Mouse (Mus musculus) CH12.LX (cell line): ENCODE results near the gene Zfp978. TPM values are rescaled to one million over a fixed set of nuclear protein-coding genes. Genes with fewer than 3 reads are reported as not detected.
"Not testable (repeated sequence)": the region's sequence is repeated elsewhere in the genome, so short reads cannot be mapped to it uniquely, and the experiment has no call there.

ENCODE experiments used
- DNase-seq: peaks from one replicate; pipeline ENCODE4 v3.0.0-alpha.2; 2013; ENCODE audit errors: extremely low read depth
- H3K27ac ChIP-seq: 2 replicates; pipeline ENCODE4 v1.5.1; 2012; ENCODE audit warnings: low read depth, mild to moderate bottlenecking, control low read depth, moderate library complexity; ENCODE audit not compliant: insufficient read depth
- H3K27me3 ChIP-seq: replicated peaks from 2 replicates; pipeline ENCODE3; 2012; ENCODE audit warnings: inconsistent platforms
- H3K36me3 ChIP-seq, 2 experiments: replicated peaks in 1 of 2; 2 replicates each; pipeline versions ENCODE3 to v1.6.1; 2012; ENCODE audit warnings: inconsistent platforms in 1 of 2, low read length in 1 of 2, mild to moderate bottlenecking in 1 of 2, mixed read lengths in 1 of 2, moderate library complexity in 1 of 2; ENCODE audit not compliant: control insufficient read depth in 1 of 2, insufficient read depth in 1 of 2
- H3K4me1 ChIP-seq, 2 experiments: 2 replicates each; pipeline ENCODE4 v1.6.1; 2012; ENCODE audit warnings: inconsistent platforms in 1 of 2, moderate library complexity in 1 of 2; ENCODE audit not compliant: insufficient read depth in 2 of 2, control insufficient read depth in 1 of 2
- H3K4me2 ChIP-seq: 2 replicates; pipeline ENCODE4 v1.6.1; 2012; ENCODE audit warnings: low read depth, mild to moderate bottlenecking, control low read depth; ENCODE audit not compliant: poor library complexity, insufficient read depth, severe bottlenecking
- H3K4me3 ChIP-seq, 3 experiments: fragments of 150-350 bp in 1 of 3; sonication (generic) in 1 of 3; replicated peaks in 1 of 3; 2 replicates each; pipeline versions ENCODE3 to v1.5.1; 2011 to 2012; ENCODE audit warnings: low read depth in 2 of 3, low read length in 2 of 3, mild to moderate bottlenecking in 2 of 3, moderate library complexity in 2 of 3, control low read depth in 1 of 3, improper control_type of control experiment in 1 of 3, inconsistent platforms in 1 of 3, mixed read lengths in 1 of 3; ENCODE audit not compliant: poor library complexity in 1 of 3
- H3K79me2 ChIP-seq: replicated peaks from 2 replicates; pipeline ENCODE4 v1.6.1; 2012; ENCODE audit warnings: mild to moderate bottlenecking, moderate library complexity; ENCODE audit not compliant: control insufficient read depth, poor library complexity, insufficient read depth, severe bottlenecking; ENCODE audit errors: extremely low read depth
- H3K9ac ChIP-seq: 2 replicates; pipeline ENCODE4 v1.6.1; 2012; ENCODE audit warnings: low read depth, mild to moderate bottlenecking, control low read depth, moderate library complexity; ENCODE audit not compliant: insufficient read depth
- H3K9me3 ChIP-seq: replicated peaks from 2 replicates; pipeline ENCODE3; 2012; ENCODE audit warnings: low read length, inconsistent platforms, mixed read lengths
- ETS1 ChIP-seq: conservative IDR thresholded peaks from 2 replicates; pipeline ENCODE4 v1.6.1; 2012; ENCODE audit warnings: low read depth, mild to moderate bottlenecking, inconsistent platforms, low read length, improper control_type of control experiment, moderate library complexity
- HCFC1 ChIP-seq: IDR thresholded peaks from 2 replicates; pipeline ENCODE4 v1.6.1; 2012; ENCODE audit warnings: low read depth, mild to moderate bottlenecking, inconsistent platforms, low read length, improper control_type of control experiment
- JUND ChIP-seq: conservative IDR thresholded peaks from 2 replicates; pipeline ENCODE4 v1.6.1; 2011; ENCODE audit warnings: low read depth, low read length, improper control_type of control experiment
- KAT2A ChIP-seq: IDR thresholded peaks from 2 replicates; pipeline ENCODE4 v1.6.1; 2012; ENCODE audit warnings: low read length, improper control_type of control experiment, inconsistent platforms; ENCODE audit not compliant: insufficient replicate concordance
- MEF2A ChIP-seq: IDR thresholded peaks from 2 replicates; pipeline ENCODE4 v1.6.1; 2014; ENCODE audit warnings: low read depth, mild to moderate bottlenecking, inconsistent platforms, low read length, improper control_type of control experiment, borderline replicate concordance
- PAX5 ChIP-seq: IDR thresholded peaks from 2 replicates; pipeline ENCODE4 v1.6.1; 2012; ENCODE audit warnings: low read length, inconsistent platforms, mixed read lengths
- SMC3 ChIP-seq: IDR thresholded peaks from 2 replicates; pipeline ENCODE4 v1.6.1; 2011; ENCODE audit warnings: low read depth, low read length, improper control_type of control experiment
- ZKSCAN1 ChIP-seq: IDR thresholded peaks from 2 replicates; pipeline ENCODE4 v1.6.1; 2012; ENCODE audit warnings: low read depth, inconsistent platforms, low read length, improper control_type of control experiment, borderline replicate concordance
- dilution Hi-C: fragments of 300-500 bp; cut with MboI; formaldehyde crosslinking; loops from 2 replicates; pipeline ENCODE4 v1.14.3; 2020; ENCODE audit warnings: low sequenced_read_pairs; ENCODE audit not compliant: extremely low pct_unique_long_range_greater_than_20kb, extremely low pct_ligation_motif_present
- in situ Hi-C: fragments of 300-500 bp; cut with MboI; formaldehyde crosslinking; loops from 3 replicates; pipeline ENCODE4 v1.14.3; 2019; ENCODE audit warnings: low sequenced_read_pairs, low pct_ligation_motif_present, low pct_unique_long_range_greater_than_20kb, mixed read lengths
- polyA plus RNA-seq: library from polyadenylated mRNA; unstranded; fragments of >175 nt; gene quantifications from 2 replicates; pipeline ENCODE4 v1.2.1, GENCODE M21; 2012; ENCODE audit warnings: low read depth; ENCODE audit not compliant: insufficient read length
- total RNA-seq, 2 experiments: library from RNA; depleted of rRNA; stranded (reverse); fragments of 300-350 nt in 1 of 2; fragments of >200 nt in 1 of 2; gene quantifications; 2 replicates each; pipeline ENCODE4 v1.2.3; 2012 to 2014

Gene Zfp978
- total and polyA plus RNA-seq, 3 experiments, result 0.72 TPM; not detected in 2

DNA sequence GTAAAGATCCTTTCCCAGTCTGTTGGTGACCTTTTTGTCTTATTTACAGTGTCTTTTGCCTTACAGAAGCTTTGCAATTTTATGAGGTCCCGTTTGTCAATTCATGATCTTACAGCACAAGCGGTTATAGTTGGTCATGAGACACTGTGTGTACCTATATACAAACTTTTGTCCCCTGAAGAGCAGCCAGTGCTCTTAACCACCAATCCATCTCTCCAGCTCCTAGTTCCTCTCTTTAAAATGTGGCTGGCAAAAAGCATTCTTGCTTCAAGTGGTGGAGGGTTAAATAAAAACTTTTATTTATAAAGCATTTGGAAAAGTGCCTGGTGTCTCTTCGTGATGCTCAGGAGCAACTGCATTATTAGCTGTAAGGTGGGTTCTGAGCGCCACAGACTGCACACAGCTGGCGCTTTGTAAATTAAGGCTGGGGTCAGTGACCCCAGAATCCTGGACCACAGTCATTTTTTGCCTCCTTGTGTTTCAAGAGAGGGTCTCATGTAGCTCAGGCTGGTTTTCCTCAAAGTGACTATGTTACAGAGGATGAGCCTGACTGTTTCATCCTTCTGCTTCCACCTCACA, 23.0 kb upstream of the Zfp978 start:
- in situ Hi-C loops, result loop anchor here (25.0 kb wide), 1 partner anchor 1801 kb away; no protein-coding TSS in a partner anchor
- TF ChIP-seq MEF2A (no peak), HCFC1 (no peak), JUND (no peak), SMC3 (no peak), KAT2A (no peak), ETS1 (no peak), ZKSCAN1 (no peak), PAX5 (no peak)
- TF ChIP-seq, all 38 proteins: peak for 0
- Histone ChIP-seq H3K36me3 (no peaks in the 10 kb centered on the region), H3K4me3 (no peak overlapping the region), H3K4me1 (no peaks in the 10 kb centered on the region), H3K27me3 (no peaks in the 10 kb centered on the region), H3K9me3 (peaks cover 27% of the 10 kb centered on the region), H3K79me2 (no peaks in the 10 kb centered on the region), H3K4me2 (no peak overlapping the region), H3K27ac (no peak overlapping the region), H3K9ac (no peak overlapping the region)
- dilution Hi-C loops, result no loop called here
- no peak for DNase-seq

DNA sequence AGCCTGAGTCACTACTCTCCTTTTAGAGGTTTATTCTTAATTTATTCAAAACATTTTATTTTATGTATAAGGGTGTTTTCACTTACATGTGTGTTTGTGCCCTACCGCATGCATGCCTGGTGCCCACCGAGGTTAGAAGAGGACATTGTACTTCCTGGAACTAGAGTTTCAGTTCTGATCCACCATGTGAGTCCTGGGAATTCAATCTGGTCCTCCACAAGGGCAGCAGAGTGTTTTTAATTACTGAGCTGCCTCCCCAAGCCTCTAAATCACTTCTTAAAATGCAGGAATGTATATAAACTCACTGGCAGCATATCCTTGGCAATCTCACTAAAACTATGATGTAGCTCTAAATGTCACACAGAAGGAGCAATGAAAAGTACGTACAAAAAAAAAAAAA, 22.4 kb upstream of the Zfp978 start:
- dilution Hi-C loops, H3K4me1 ChIP-seq: not testable (repeated sequence)

GRCm38 (mm10) chr4:147339601-147340219, 21.4 kb upstream of the Zfp978 start:
- H3K27ac ChIP-seq, H3K27me3 ChIP-seq, DNase-seq, H3K4me1 ChIP-seq, H3K4me3 ChIP-seq, H3K36me3 ChIP-seq, H3K4me2 ChIP-seq, dilution Hi-C loops, H3K79me2 ChIP-seq, H3K9ac ChIP-seq: not testable (repeated sequence)
- in situ Hi-C loops, result loop anchor here (25.0 kb wide), 1 partner anchor 1802 kb away; no protein-coding TSS in a partner anchor
- H3K9me3 ChIP-seq, result peaks cover 32% of the 10 kb centered on the region

More for the DNA sequence above, 22.4 kb upstream of the Zfp978 start:
- in situ Hi-C loops, result loop anchor here (25.0 kb wide), 1 partner anchor 1801 kb away; no protein-coding TSS in a partner anchor
- H3K36me3 ChIP-seq, H3K27ac ChIP-seq, H3K4me2 ChIP-seq, DNase-seq, H3K9ac ChIP-seq, H3K4me3 ChIP-seq, H3K27me3 ChIP-seq, H3K79me2 ChIP-seq: not testable (repeated sequence)
- H3K9me3 ChIP-seq, result peaks cover 32% of the 10 kb centered on the region

GRCm38 (mm10) chr4:147340236-147340635, 20.9 kb upstream of the Zfp978 start:
- H3K9me3 ChIP-seq, result peaks cover 32% of the 10 kb centered on the region
- H3K9ac ChIP-seq, H3K27ac ChIP-seq, H3K4me1 ChIP-seq, H3K27me3 ChIP-seq, DNase-seq, H3K4me2 ChIP-seq, H3K36me3 ChIP-seq, H3K79me2 ChIP-seq, H3K4me3 ChIP-seq, dilution Hi-C loops: not testable (repeated sequence)
- in situ Hi-C loops, result loop anchor here (25.0 kb wide), 1 partner anchor 1803 kb away; no protein-coding TSS in a partner anchor

DNA sequence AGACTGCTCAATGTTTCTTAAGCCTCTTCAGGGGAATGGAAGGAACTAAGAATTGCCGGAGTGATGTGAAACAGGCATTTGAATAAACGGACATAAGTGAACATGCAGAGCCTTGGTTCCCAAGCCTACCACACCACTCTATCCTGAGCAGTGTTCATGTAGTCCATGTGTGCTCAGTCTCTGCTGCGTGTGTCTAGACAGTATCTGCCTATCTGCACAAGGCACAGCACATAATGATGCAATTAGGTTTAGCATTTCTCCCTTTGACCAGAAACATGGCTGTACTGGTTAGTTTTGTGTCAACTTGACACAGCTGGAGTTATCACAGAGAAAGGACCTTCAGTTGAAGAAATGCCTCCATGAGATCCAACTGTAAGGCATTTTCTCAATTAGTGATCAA, 20.2 kb upstream of the Zfp978 start:
- H3K27ac ChIP-seq, H3K79me2 ChIP-seq, H3K4me1 ChIP-seq, H3K36me3 ChIP-seq, H3K9ac ChIP-seq, H3K27me3 ChIP-seq, dilution Hi-C loops, H3K4me3 ChIP-seq, H3K4me2 ChIP-seq, DNase-seq: not testable (repeated sequence)
- peaks cover 28% of the 10 kb centered on the region for H3K9me3 ChIP-seq
- in situ Hi-C loops, result loop anchor here (25.0 kb wide), 1 partner anchor 1804 kb away; no protein-coding TSS in a partner anchor
